Mouse (Mus musculus) ovary, postnatal 36 days (tissue): ENCODE data around the gene Hnrnpa1.
"Not testable (repeated sequence)": the region's sequence is repeated elsewhere in the genome, so short reads cannot be mapped to it uniquely, and the experiment has no call there.

ENCODE experiments used
- DNase-seq: peaks from one replicate; pipeline ENCODE4 v3.0.0; 2022; ENCODE audit warnings: low spot score, mixed read lengths

Gene Hnrnpa1

GRCm38 (mm10) chr15:103241071-103242018, 1.1 kb downstream of the Hnrnpa1 start:
- DNase-seq, result not testable (repeated sequence)

GRCm38 (mm10) chr15:103242885-103243284, 2.7 kb downstream of the Hnrnpa1 start:
- DNase-seq, result no peak

GRCm38 (mm10) chr15:103245616-103246015, 5.4 kb downstream of the Hnrnpa1 start:
- no peak for DNase-seq

GRCm38 (mm10) chr15:103247078-103247781, 7.0 kb downstream of the Hnrnpa1 start:
- no peak for DNase-seq

- no peak for DNase-seq
Observed at GRCm38 (mm10) chr15:103247782-103248400, 7.7 kb downstream of the Hnrnpa1 start.

GRCm38 (mm10) chr15:103248401-103249313, 8.4 kb downstream of the Hnrnpa1 start:
- peak; percentile 24 for DNase-seq

- DNase-seq, result not testable (repeated sequence)
Observed at GRCm38 (mm10) chr15:103249511-103249910, 9.3 kb downstream of the Hnrnpa1 start.

- DNase-seq, result peak; percentile 70
Observed at GRCm38 (mm10) chr15:103250195-103250740, 10.0 kb downstream of the Hnrnpa1 start.

GRCm38 (mm10) chr15:103251595-103251994, 11.4 kb downstream of the Hnrnpa1 start:
- no peak for DNase-seq

- no peak for DNase-seq
Observed at GRCm38 (mm10) chr15:103252660-103253059, 12.4 kb downstream of the Hnrnpa1 start.

GRCm38 (mm10) chr15:103253352-103253751, 13.1 kb downstream of the Hnrnpa1 start:
- no peak for DNase-seq

- peak; percentile 51 for DNase-seq
Observed at GRCm38 (mm10) chr15:103255169-103255568, 14.9 kb downstream of the Hnrnpa1 start.

- no peak for DNase-seq
Observed at GRCm38 (mm10) chr15:103256210-103256986, 16.2 kb downstream of the Hnrnpa1 start.

GRCm38 (mm10) chr15:103257790-103258728, 17.8 kb downstream of the Hnrnpa1 start, which contains the start of gene Nfe2:
Nfe2 (minus strand) TSS chr15:103258403.
- DNase-seq, result peak; percentile 62

- DNase-seq, result no peak
Observed at GRCm38 (mm10) chr15:103259162-103259561, 18.9 kb downstream of the Hnrnpa1 start.

- DNase-seq, result no peak
Observed at GRCm38 (mm10) chr15:103259989-103260388, 19.8 kb downstream of the Hnrnpa1 start.

- no peak for DNase-seq
Observed at GRCm38 (mm10) chr15:103264794-103265193, 24.6 kb downstream of the Hnrnpa1 start.

- DNase-seq, result no peak
Observed at GRCm38 (mm10) chr15:103268903-103269302, 28.7 kb downstream of the Hnrnpa1 start.
